Mouse (Mus musculus) lung, adult 2 months (tissue): ENCODE results near the gene Dcaf7. TPM values are rescaled to one million over a fixed set of nuclear protein-coding genes. Genes with fewer than 3 reads are reported as not detected.
"Not testable (repeated sequence)": the region's sequence is repeated elsewhere in the genome, so short reads cannot be mapped to it uniquely, and the experiment has no call there.

ENCODE experiments used
- DNase-seq: peaks from one replicate; pipeline ENCODE4 v3.0.0; 2022
- H3K4me1 ChIP-seq: fragments of 200-500 bp; 2 replicates; pipeline ENCODE4 v1.6.1; 2011; ENCODE audit warnings: low read length; ENCODE audit not compliant: control insufficient read depth, insufficient read depth
- H3K4me3 ChIP-seq: fragments of 200-500 bp; replicated peaks from 2 replicates; pipeline ENCODE3; 2011; ENCODE audit warnings: low read depth, mild to moderate bottlenecking, control low read depth, low read length; ENCODE audit errors: extremely low read depth
- CTCF ChIP-seq: fragments of 200-500 bp; IDR thresholded peaks from 2 replicates; pipeline ENCODE4 v1.5.1; 2011; ENCODE audit warnings: mild to moderate bottlenecking, low read length, control low read depth; ENCODE audit not compliant: insufficient read depth
- POLR2A ChIP-seq: fragments of 200-500 bp; IDR thresholded peaks from 2 replicates; pipeline ENCODE4 v1.6.1; 2011; ENCODE audit warnings: low read depth, mild to moderate bottlenecking, control low read depth, low read length, borderline replicate concordance; ENCODE audit errors: extremely low read depth
- WGBS: fragments of 180-500 bp; shearing (Covaris S2); methylation state at CpG from one replicate; pipeline ENCODE4 v1.1.7; 2018; 5-methylcytosine and 5-hydroxymethylcytosine counted together
- polyA plus RNA-seq: library from polyadenylated mRNA; depleted of rRNA; stranded (reverse); fragments of >200 nt; gene quantifications from 2 replicates; pipeline ENCODE4 v1.2.3, GENCODE M21; 2012

Dcaf7 gene
- polyA plus RNA-seq, 1 experiment, result 51.5 TPM

- 64% methylated on average over 8 of the region's 8 CpGs for WGBS
- Histone ChIP-seq H3K4me1 (no peaks in the 10 kb centered on the region), H3K4me3 (no peak overlapping the region)
- TF ChIP-seq POLR2A, result no peak
- DNase-seq, result no peak
Observed at GRCm38 (mm10) chr11:106058020-106058419, 21.3 kb downstream of the Dcaf7 start.

- no peak overlapping the region for H3K4me3 ChIP-seq
- H3K4me1 ChIP-seq, result no peaks in the 10 kb centered on the region
- 76% methylated on average over 1 of the region's 1 CpGs for WGBS
- DNase-seq, result no peak
- TF ChIP-seq POLR2A (no peak), CTCF (no peak)
Observed at GRCm38 (mm10) chr11:106060549-106060948, 23.9 kb downstream of the Dcaf7 start.

GRCm38 (mm10) chr11:106061311-106061710 is 24.6 kb downstream of the Dcaf7 start:
- 85% methylated on average over 1 of the region's 1 CpGs for WGBS
- Histone ChIP-seq H3K4me1 (no peaks in the 10 kb centered on the region), H3K4me3 (no peak overlapping the region)
- DNase-seq, result no peak
- TF ChIP-seq CTCF (no peak), POLR2A (no peak)

GRCm38 (mm10) chr11:106063756-106064155 is 27.1 kb downstream of the Dcaf7 start:
- WGBS, result 81% methylated on average over 5 of the region's 5 CpGs
- Histone ChIP-seq H3K4me1 (no peaks in the 10 kb centered on the region; the same call in 1 of the 2 replicates), H3K4me3 (no peak overlapping the region)
- no peak for DNase-seq
- TF ChIP-seq CTCF (no peak), POLR2A (no peak)

GRCm38 (mm10) chr11:106065073-106065922 is 28.6 kb downstream of the Dcaf7 start:
- Histone ChIP-seq H3K4me3 (peak overlapping the region; percentile 16), H3K4me1 (no peaks in the 10 kb centered on the region; the same call in 1 of the 2 replicates)
- no peak for TF ChIP-seq POLR2A
- no peak for TF ChIP-seq CTCF
- DNase-seq, result no peak
- 26% methylated on average over 18 of the region's 18 CpGs for WGBS

GRCm38 (mm10) chr11:106065923-106066571 is 29.4 kb downstream of the Dcaf7 start, which contains the start of gene Taco1:
Gene Taco1, plus strand, starts transcription at chr11:106066061.
- Histone ChIP-seq H3K4me1 (no peaks in the 10 kb centered on the region; the same call in 1 of the 2 replicates), H3K4me3 (peak within 1 kb of the TSS; percentile 72)
- under 1% methylated on average over 49 of the region's 49 CpGs for WGBS
- TF ChIP-seq POLR2A (peak; percentile 62; the same call in 1 of the 2 replicates), CTCF (peak; percentile 21; the same call in 1 of the 2 replicates)
- DNase-seq, result peak; percentile 95

- peak overlapping the region; percentile 72 for H3K4me3 ChIP-seq
- DNase-seq, H3K4me1 ChIP-seq: not testable (repeated sequence)
- 8% methylated on average over 23 of the region's 23 CpGs for WGBS
Observed at GRCm38 (mm10) chr11:106066616-106067015, 29.9 kb downstream of the Dcaf7 start.

- 75% methylated on average over 3 of the region's 3 CpGs for WGBS
- H3K4me3 ChIP-seq, result no peak overlapping the region
- TF ChIP-seq POLR2A, result no peak
- TF ChIP-seq CTCF, result no peak
- no peaks in the 10 kb centered on the region for H3K4me1 ChIP-seq
- DNase-seq, result no peak
Observed at GRCm38 (mm10) chr11:106073774-106074173, 37.1 kb downstream of the Dcaf7 start.

- DNase-seq, result peak; percentile 77
- 0% methylated on average over 4 of the region's 4 CpGs for WGBS
- H3K4me3 ChIP-seq, result no peak overlapping the region
- H3K4me1 ChIP-seq, result no peaks in the 10 kb centered on the region
- no peak for TF ChIP-seq POLR2A
- TF ChIP-seq CTCF, result peak; percentile 87
Observed at GRCm38 (mm10) chr11:106076321-106076720, 39.6 kb downstream of the Dcaf7 start.
